Mouse (Mus musculus): ENCODE measurements around the gene Hapln4.

Hapln4 gene

DNA sequence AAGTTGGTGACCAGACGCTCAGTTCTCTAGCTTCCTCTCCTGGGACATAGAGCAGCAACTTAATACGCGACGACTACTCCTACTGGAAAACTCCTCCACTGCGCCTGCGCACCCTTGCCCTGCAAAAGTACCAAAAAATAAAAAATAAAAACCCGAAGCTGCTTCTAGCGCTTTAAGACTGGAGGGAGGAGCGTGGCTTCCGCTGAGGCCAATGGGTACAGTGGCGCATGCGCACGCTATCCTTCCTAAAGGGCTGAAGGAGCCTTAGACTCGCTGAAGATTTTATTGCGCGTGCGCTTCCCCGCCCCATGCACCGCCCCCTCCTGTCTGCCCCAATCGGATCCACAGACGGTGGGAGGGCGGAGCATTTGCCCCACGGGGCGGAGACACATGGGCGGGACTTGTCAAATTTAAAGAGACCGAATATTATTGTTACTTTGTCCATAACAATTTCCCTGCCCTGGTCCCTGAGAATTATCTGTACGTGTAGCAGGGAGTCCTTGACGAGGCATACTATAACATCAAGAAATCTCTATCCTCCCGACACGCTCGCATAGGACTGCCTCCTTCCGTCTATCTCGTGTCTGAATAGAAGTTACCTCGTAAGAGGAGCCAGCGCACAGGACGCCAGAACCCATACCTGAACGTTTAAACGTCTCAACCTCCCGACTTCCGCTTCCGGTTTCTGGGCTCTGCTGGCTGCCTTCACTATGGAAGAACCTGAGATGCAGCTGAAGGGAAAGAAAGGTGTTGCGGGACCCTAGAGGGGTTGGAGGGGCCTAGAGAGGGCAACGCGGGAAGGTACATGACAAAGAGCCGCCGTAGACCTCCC, 56.0 kb downstream of the Hapln4 start, which contains the start of the genes Rfxank, Borcs8 and Mef2b:
Rfxank (minus strand) TSS at position 129 of the 832 bp plus-strand sequence.
Borcs8 (plus strand) TSS at position 474 of the 832 bp plus-strand sequence.
Mef2b (plus strand) TSS at position 686 of the 832 bp plus-strand sequence.
- peak; percentile 100 for DNase-seq (ENCODE audit: low read depth, low spot score)

DNA sequence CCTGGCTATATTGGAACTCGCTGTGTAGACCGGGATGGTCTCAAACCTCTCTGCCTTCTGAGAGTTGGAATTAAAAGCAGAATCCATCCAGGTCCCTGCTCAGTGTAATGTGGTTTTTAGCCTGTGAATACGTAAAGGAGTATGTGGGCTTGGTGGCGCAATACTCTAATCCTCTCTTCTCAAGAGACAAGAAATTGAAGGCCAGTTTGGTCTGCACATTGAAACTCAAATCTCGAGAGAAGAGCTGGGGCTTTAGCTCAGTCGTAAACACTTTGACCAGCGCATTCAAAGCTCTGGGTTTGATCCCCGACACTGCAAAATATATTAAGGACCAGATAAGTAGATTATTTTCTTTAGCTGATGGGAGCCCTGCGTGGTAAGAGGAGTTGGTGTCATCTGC, 56.7 kb downstream of the Hapln4 start:
- DNase-seq (ENCODE audit: low read depth, low spot score): no peak

Measured in embryo, embryonic 11.5 days (tissue).